Mouse (Mus musculus) cerebral cortex, adult 2 months (tissue): ENCODE results near the gene Atoh8.

Source experiments
- WGBS: fragments of 180-500 bp; shearing (Covaris S2); methylation state at CpG from one replicate; pipeline ENCODE4 v1.1.7; 2018; 5-methylcytosine and 5-hydroxymethylcytosine counted together

The Atoh8 gene

GRCm38 (mm10) chr6:72190120-72190519, 45.3 kb downstream of the Atoh8 start:
- 54% methylated on average over 6 of the region's 6 CpGs for WGBS

GRCm38 (mm10) chr6:72189061-72189863, 46.1 kb downstream of the Atoh8 start:
- WGBS, result 9% methylated on average over 29 of the region's 29 CpGs

GRCm38 (mm10) chr6:72186809-72187208, 48.6 kb downstream of the Atoh8 start:
- WGBS, result 80% methylated on average over 6 of the region's 6 CpGs

DNA sequence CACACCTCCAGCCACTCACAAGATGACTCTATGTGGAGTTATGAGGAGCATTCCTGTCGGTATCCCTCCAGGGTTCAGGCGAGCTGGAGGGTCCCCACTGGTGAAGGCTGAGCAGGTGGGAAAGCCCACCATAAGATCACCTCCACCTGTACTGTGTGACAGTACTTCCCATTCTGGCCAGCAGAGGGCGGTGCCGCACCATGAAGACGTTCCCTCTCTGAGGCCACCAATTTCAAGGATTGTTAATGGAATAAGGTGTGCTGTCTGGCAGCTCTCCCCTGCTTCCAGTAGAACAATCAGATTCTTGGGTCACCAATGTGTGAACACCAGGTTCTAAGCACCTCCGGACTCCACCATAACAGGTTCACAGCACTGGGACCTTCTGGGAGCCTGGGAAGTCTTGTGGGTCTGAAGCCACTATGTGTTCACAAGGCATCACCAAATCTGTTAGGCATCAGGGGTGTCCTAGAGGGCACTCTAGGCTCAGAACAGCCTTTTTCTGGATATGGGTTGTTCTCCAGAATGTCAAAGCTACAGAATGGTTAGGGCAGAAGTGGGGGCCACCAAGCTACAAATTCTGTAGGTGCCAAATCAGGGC, 49.4 kb downstream of the Atoh8 start:
- WGBS, result 4% methylated on average over 6 of the region's 6 CpGs

GRCm38 (mm10) chr6:72184576-72184975, 50.8 kb downstream of the Atoh8 start:
- 87% methylated on average over 5 of the region's 5 CpGs for WGBS

DNA sequence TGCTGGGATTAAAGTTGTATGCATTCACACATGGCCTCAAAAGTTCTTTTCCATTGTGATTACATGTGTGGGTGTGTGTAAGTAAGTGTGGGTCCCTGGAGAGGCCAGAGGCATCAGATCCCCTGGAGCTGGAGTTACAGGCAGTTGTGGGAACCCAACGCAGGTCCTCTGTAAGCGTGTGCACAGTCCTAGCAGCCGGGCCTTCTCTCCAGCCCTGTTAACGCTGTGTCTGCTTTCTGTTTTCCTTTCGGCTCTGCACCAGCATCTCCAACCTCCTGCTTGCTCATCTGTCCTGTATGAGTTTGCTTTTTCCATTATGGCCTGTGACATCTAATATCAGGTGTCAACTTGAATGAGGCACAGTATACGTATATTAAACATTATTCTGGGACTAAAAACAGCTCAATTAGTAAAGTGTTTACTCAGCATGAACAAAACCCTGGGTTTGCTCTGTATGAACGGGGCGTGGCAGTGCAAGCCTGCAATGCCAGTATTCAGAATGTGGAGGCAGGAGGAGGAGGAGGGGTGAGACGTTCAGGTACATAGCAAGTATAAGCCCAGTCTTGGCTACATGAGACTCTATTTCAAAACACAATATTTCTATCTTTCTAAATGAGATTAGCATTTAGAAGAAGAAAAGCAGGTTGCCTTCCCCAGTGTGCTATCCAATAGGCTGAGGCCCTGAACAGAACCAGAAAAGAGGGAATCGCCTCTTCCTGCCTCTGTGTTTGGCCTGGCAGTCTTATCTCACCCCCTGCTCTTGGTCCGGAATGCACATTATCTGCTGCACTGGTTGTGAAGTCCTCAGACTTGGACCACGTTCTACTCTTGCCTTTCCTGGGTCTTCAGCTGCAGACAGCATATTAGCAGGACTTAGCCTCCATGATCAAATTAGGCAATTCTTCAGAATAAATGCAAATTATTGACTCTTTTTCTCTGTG, 55.5 kb downstream of the Atoh8 start:
- WGBS, result 86% methylated on average over 12 of the region's 12 CpGs

DNA sequence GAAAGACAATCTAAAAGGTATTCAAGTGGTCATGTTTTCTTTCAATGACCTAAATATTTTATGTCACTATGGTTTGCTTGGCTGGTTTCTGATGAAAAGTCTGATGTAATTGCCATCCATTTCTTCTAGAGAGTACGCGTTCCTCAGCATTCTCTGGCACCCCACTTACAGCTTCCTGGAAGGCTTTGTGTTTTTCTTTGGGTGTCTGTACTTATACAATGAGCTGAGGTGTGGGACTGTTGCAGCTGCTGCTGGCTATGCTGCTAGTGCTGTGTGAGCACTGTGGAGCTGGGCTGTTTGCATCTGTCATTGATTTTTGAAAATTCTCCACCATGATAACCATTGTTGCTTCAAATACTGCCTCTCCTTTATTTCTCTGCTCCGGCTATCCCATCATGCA, 56.4 kb downstream of the Atoh8 start:
- WGBS, result 79% methylated on average over 3 of the region's 3 CpGs

DNA sequence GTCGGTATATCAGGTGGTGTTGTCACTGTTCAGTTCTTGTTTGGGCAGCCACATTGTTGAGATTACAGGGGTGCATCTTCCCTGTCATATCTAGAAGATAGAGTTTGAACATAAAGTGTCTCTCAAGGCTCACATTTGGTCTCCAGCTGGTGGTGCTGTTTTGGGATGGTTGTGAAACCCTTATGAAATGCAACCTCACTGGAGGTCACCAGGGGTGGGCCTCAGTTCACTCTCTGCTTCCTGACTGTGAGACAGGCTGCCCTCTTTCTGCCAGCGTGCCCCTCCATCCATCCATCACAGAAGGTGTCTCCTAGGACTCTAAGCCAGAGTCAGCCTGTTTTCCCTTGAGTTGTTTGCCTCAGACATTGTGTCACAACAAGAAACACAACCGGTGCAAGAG, 58.0 kb downstream of the Atoh8 start:
- WGBS, result 92% methylated on average over 3 of the region's 3 CpGs

DNA sequence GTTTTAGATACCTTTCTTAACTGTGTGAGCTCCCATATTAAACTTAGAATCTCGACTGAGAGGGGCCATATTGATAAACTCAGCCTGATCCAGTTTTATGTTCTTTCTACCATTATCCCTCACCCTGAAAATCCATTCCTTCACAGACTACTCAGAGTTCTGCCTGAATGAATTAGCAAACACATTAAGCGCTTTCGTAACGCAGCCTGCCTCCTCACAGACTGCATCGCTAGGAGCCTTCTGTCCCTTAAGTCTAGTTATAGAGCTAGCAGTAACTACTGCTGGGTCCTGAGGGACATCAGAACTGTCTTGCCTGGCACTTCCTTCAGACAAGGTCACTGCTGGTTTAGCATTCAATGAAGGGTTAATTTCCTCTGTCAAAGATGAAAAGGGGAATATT, 59.4 kb downstream of the Atoh8 start:
- WGBS, result 63% methylated on average over 5 of the region's 5 CpGs

DNA sequence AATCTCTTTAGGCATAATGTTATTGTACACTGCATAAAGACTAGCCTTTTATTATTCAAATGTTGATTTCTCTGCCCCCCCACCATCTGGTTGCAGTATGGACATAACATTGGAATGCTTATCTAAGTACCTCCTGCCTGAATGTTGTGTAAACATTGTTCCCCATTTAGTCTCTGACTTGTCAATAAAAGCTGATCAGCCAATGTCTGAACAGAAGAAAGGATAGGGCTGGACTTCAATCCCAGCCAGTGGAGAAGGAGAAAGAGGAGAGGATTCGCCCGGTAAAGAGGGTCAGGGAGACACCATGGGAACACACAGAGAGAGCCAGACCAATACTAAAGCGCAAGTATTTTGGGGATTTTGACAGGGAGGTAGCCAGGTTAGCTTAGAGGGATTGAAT, 60.0 kb downstream of the Atoh8 start:
- WGBS, result 68% methylated on average over 3 of the region's 3 CpGs

- 75% methylated on average over 1 of the region's 1 CpGs for WGBS
These were observed 62.0 kb downstream of the Atoh8 start for GRCm38 (mm10) chr6:72173350-72173749.

DNA sequence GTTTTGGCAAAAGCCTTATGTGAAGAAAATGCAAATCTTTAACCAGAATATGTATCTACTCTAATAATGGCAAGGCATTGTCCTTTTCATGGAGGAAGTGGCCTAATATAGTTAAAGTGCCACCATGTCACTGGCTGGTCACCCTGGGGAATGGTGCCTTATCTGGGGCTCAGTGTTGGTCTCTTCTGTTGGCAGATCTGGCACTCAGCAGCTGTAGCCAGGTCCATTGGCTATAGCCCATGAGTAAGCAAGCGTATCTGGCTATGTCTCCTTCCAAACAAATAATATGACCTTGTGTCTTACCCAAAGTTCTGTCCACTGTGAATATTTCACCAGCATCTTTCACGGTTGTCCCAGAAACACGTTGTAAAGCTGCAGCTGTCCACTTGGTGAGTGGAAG, 64.0 kb downstream of the Atoh8 start:
- 92% methylated on average over 3 of the region's 3 CpGs for WGBS

DNA sequence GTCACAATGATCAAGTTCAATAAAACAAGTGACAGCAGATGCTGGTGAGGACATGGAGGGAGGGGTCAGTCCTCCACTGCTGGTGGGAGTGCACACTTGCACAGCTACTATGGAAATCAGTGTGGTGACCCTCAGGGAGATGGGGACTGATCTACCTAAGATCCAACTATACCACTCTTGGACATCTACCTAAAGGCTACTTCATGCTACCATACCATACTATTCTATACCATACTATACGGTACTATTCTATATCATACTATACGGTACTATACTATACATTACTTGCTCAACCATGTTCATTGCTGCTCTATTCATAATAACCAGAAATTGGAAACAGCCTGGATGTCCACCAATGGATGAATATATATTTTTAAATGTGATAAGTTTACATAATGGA, 69.5 kb downstream of the Atoh8 start:
- WGBS, result 69% methylated on average over 2 of the region's 2 CpGs

- 19% methylated on average over 20 of the region's 20 CpGs for WGBS
These were observed 70.8 kb downstream of the Atoh8 start for GRCm38 (mm10) chr6:72164321-72165275.

DNA sequence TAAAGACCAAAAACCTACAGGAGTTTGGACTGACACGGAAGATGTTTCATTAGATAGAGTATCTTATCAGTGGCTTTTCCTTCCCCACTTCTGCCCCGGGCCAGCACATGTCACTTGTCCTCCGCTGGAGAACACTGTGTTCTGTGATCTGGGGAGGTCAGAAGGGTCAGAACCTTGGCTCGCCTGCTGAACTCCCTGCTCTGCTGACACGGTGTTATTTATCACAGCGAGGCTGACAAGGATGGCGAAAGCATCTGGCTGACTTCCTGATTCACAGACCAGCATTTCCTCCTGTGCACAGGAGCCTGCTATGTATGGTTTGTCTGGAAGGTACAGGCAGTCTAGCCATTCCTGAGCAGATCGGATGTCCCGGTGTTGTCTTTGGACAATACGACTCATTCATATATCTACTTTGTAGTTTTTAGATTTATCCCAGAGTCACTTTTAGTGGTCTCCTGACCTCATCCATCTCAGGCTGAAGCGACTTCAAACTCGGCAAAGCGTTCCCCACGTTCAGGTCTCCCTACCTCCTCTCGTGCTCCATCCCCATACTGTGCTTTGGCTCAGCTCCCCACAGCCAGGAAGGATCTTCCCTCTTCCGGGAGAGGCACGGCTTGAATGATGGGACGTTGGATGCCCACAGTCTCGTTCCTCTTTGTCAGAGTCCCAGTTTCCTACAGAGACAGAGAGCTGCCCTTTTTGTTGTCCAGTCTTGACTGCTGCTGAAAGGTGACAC, 73.1 kb downstream of the Atoh8 start:
- 72% methylated on average over 19 of the region's 19 CpGs for WGBS

- WGBS, result 88% methylated on average over 5 of the region's 5 CpGs
These were observed 73.6 kb downstream of the Atoh8 start for GRCm38 (mm10) chr6:72161751-72162150.

- 88% methylated on average over 3 of the region's 3 CpGs for WGBS
These were observed 74.4 kb downstream of the Atoh8 start for GRCm38 (mm10) chr6:72160991-72161390.

DNA sequence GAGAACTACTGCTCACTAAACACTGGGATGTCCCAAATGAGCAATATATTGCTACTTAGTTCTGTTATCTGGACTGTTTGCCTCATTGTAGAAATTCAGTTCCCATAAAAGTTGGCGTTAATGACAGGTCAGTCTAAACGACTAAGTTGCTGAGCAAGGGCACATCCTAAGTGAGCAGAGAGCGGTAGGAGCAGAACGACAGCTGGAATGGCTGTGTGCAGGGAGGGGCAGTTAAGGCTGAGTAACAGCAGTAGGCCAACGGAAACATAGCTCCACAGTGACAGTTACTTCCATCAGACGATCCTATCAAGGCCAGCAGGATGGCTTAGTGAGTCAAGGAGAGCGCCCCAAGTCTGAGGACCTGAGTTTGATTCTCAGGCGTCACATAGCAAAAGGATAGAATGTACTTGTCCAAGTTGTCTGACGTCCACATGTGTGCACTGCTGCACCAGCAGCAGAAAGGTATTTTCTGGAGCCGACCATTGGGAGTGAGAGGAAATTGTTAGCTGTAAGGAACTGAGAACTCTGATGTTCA, 75.4 kb downstream of the Atoh8 start:
- 87% methylated on average over 10 of the region's 10 CpGs for WGBS

DNA sequence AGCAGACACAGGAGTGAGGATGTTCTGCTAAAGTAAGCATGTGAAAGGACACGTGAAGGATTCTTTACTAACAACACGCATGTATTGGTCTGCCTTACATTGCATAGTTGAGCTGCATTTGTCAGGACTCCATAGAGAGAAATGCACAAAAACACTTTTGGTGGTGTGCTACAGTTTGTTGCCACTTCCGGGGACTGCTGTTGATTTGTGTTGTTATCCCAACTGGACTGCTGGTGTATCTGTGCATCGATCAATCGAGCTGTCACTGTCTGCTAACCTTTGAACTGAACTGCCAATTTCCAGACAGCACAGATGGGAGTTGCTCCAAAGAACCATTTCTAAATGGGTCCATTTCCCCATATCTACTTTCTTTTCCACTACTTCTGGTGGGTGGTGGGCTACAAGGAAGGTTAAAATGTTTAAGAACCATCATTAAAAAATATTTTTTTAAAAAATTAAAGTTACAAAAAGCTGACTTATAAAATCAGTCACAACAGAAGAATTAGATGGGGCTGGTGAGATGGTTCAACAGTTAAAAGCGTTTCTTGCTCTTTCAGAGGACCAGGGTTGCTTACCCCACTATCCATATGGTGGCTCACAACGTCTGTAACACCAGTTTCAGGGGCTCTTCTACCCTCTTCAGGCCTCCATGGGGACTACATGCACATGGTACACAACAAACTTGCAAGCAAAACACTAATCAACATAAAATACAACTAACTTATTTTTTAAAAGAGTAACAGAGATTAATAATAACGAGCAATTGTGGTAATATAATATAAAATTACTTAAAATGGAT, 76.2 kb downstream of the Atoh8 start:
- WGBS, result 90% methylated on average over 8 of the region's 8 CpGs
